Mouse (Mus musculus) midbrain, embryonic 11.5 days (tissue): ENCODE data around the gene Arid3b. TPM values are rescaled to one million over a fixed set of nuclear protein-coding genes. Genes with fewer than 3 reads are reported as not detected.

Experiments used
- ATAC-seq: fragments of 200-750 bp; cut with Nextera tagmentation; 2 replicates; pipeline ENCODE4 v1.8.0; 2017; ENCODE audit warnings: moderate TSS enrichment, moderate library complexity; ENCODE audit not compliant: low FRiP score
- DNase-seq: peaks from one replicate; pipeline ENCODE4 v3.0.0; 2015; ENCODE audit warnings: low spot score; ENCODE audit errors: missing footprints
- H3K27ac ChIP-seq: fragments of 300-500 bp; sonication (generic); 2 replicates; pipeline ENCODE4 v1.5.1; 2014; ENCODE audit warnings: low read depth, low read length
- H3K27me3 ChIP-seq: fragments of 300-500 bp; sonication (generic); 2 replicates; pipeline ENCODE4 v1.6.1; 2014; ENCODE audit warnings: mild to moderate bottlenecking, low read length, moderate library complexity, mixed read lengths; ENCODE audit not compliant: control insufficient read depth, insufficient read depth
- H3K36me3 ChIP-seq: fragments of 300-500 bp; sonication (generic); 2 replicates; pipeline ENCODE4 v1.6.1; 2014; ENCODE audit warnings: mild to moderate bottlenecking, low read length, moderate library complexity, mixed read lengths; ENCODE audit not compliant: control insufficient read depth, insufficient read depth
- H3K4me1 ChIP-seq: fragments of 300-500 bp; sonication (generic); 2 replicates; pipeline ENCODE4 v1.6.1; 2014; ENCODE audit warnings: low read length; ENCODE audit not compliant: control insufficient read depth, insufficient read depth
- H3K4me2 ChIP-seq: fragments of 300-500 bp; sonication (generic); 2 replicates; pipeline ENCODE4 v1.6.1; 2014; ENCODE audit warnings: mild to moderate bottlenecking, moderate library complexity
- H3K4me3 ChIP-seq: fragments of 300-500 bp; sonication (generic); 2 replicates; pipeline ENCODE4 v1.5.1; 2014; ENCODE audit warnings: low read depth, low read length
- H3K9ac ChIP-seq: fragments of 300-500 bp; sonication (generic); 2 replicates; pipeline ENCODE4 v1.6.1; 2014; ENCODE audit warnings: low read length
- H3K9me3 ChIP-seq: fragments of 300-500 bp; sonication (generic); 2 replicates; pipeline ENCODE4 v1.6.1; 2016; ENCODE audit warnings: low read length; ENCODE audit not compliant: control insufficient read depth
- WGBS: fragments of 180-500 bp; shearing (Covaris S2); extraction: QIAGEN DNeasy Blood & Tissue Kit; methylation state at CpG from one replicate; pipeline ENCODE4 v1.1.7; 2014; 5-methylcytosine and 5-hydroxymethylcytosine counted together
- polyA plus RNA-seq: library from polyadenylated mRNA; unstranded; fragments of >200 nt; fragmentation: Nextera tagmentation; extraction: Ambion mirVana; gene quantifications from 2 replicates; pipeline ENCODE4 v1.2.1, GENCODE M21; 2014

Arid3b gene
- polyA plus RNA-seq, 1 experiment from 2014 or later = 25.7 TPM

GRCm38 (mm10) chr9:57748831-57749230, 87.8 kb downstream of the Arid3b start:
- peak; percentile 35 for DNase-seq
- H3K4me3 ChIP-seq = no peak overlapping the region
- no peak overlapping the region for H3K4me2 ChIP-seq
- H3K36me3 ChIP-seq = peaks cover 66% of the 10 kb centered on the region
- no peaks in the 10 kb centered on the region for H3K4me1 ChIP-seq
- H3K9ac ChIP-seq = no peak overlapping the region
- H3K27me3 ChIP-seq = no peaks in the 10 kb centered on the region
- 96% methylated on average over 1 of the region's 1 CpGs for WGBS
- H3K9me3 ChIP-seq = no peaks in the 10 kb centered on the region
- ATAC-seq = no peak
- no peak overlapping the region for H3K27ac ChIP-seq

GRCm38 (mm10) chr9:57748137-57748536, 88.5 kb downstream of the Arid3b start:
- Histone ChIP-seq H3K27ac (no peak overlapping the region), H3K4me3 (no peak overlapping the region), H3K4me1 (no peaks in the 10 kb centered on the region), H3K4me2 (no peak overlapping the region), H3K27me3 (no peaks in the 10 kb centered on the region), H3K9me3 (no peaks in the 10 kb centered on the region), H3K9ac (no peak overlapping the region), H3K36me3 (peaks cover 59% of the 10 kb centered on the region)
- WGBS = 91% methylated on average over 6 of the region's 6 CpGs
- DNase-seq (peak; percentile 74), ATAC-seq (no peak)

- no peaks in the 10 kb centered on the region for H3K9me3 ChIP-seq
- ATAC-seq (no peak), DNase-seq (no peak)
- H3K36me3 ChIP-seq = peaks cover 50% of the 10 kb centered on the region
- WGBS = 90% methylated on average over 1 of the region's 1 CpGs
- no peak overlapping the region for H3K4me3 ChIP-seq
- H3K27me3 ChIP-seq = no peaks in the 10 kb centered on the region
- H3K4me1 ChIP-seq = no peaks in the 10 kb centered on the region
- H3K9ac ChIP-seq = no peak overlapping the region
- H3K4me2 ChIP-seq = no peak overlapping the region
- H3K27ac ChIP-seq = no peak overlapping the region
These were observed 89.5 kb downstream of the Arid3b start for GRCm38 (mm10) chr9:57747067-57747466.

GRCm38 (mm10) chr9:57744462-57745091, 92.0 kb downstream of the Arid3b start:
- 83% methylated on average over 3 of the region's 3 CpGs for WGBS
- Histone ChIP-seq H3K9me3 (no peaks in the 10 kb centered on the region), H3K27ac (no peak overlapping the region), H3K4me3 (no peak overlapping the region), H3K9ac (no peak overlapping the region), H3K27me3 (no peaks in the 10 kb centered on the region), H3K4me2 (no peak overlapping the region), H3K4me1 (no peaks in the 10 kb centered on the region), H3K36me3 (peaks cover 28% of the 10 kb centered on the region)
- DNase-seq (no peak), ATAC-seq (no peak)

Other genes with a start within 250 kb of the Arid3b start
- gene Ulk3, start 247.3 kb downstream of the Arid3b start, polyA plus RNA-seq = 7.3 and 8.1 TPM in 2 replicates
- 3.0 and 3.1 TPM in 2 replicates for gene Cplx3, start 230.5 kb downstream of the Arid3b start, polyA plus RNA-seq
- gene Lman1l, start 216.0 kb downstream of the Arid3b start, polyA plus RNA-seq = 0.08 TPM in 1 of 2 replicates, not detected in the other
- 29.2 and 32.3 TPM in 2 replicates for gene Csk, start 183.2 kb downstream of the Arid3b start, polyA plus RNA-seq
- gene Cyp1a2, start 153.1 kb downstream of the Arid3b start, polyA plus RNA-seq = not detected in 2 replicates
- gene Cyp1a1, start 148.9 kb downstream of the Arid3b start, polyA plus RNA-seq = not detected in 2 replicates
- 27.7 and 30.0 TPM in 2 replicates for gene Edc3, start 128.3 kb downstream of the Arid3b start, polyA plus RNA-seq
- gene Clk3, start 70.9 kb downstream of the Arid3b start, polyA plus RNA-seq = 84.2 and 91.6 TPM in 2 replicates
- 111 and 112 TPM in 2 replicates for gene Ubl7, start 74.2 kb upstream of the Arid3b start, polyA plus RNA-seq
- 0.78 and 1.0 TPM in 2 replicates for gene Sema7a, start 103.3 kb upstream of the Arid3b start, polyA plus RNA-seq
- gene Cyp11a1, start 169.6 kb upstream of the Arid3b start, polyA plus RNA-seq = 0.12 TPM in 1 of 2 replicates, not detected in the other
- 7.3 and 9.7 TPM in 2 replicates for gene Stra6, start 227.0 kb upstream of the Arid3b start, polyA plus RNA-seq